Mouse (Mus musculus): ENCODE measurements around the gene Mcat.

DNA sequence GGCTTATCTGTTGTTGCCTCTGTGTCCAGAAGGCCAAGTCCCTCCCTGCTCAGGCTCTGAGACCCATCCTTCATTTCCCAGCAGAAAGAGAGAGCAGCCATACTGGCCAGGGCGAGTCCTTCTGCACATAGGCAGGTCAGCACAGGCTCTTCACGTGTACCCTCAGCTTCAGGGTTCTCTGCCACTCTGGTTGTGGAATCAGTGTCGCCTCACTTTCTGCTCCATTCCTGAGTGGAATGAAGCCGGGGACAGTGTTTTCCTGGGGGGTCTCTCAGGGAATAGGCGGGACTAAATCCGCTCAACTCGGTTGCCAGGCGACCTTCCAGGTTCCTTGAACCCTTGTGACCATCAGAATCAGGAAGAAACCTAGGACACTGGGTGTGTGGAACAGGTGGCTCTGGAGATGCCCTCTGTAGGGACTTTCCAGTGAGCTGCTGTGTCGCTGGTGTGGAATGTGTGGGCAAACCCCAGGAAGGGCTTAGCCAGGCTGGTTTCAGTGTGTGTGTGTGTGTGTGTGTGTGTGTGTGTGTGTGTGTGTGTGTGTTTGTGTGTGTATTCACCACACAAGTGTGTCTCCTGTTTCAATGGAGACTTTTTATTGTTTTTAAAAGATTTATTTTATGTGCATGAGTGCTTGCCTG, 21.8 kb downstream of the Mcat start:
- TF ChIP-seq POLR2A (IDR thresholded peaks at IDR 0.05; ENCODE audit: borderline replicate concordance, insufficient read depth, low read length): no peak
- no peak for TF ChIP-seq CTCF (IDR thresholded peaks at IDR 0.05; ENCODE audit: borderline replicate concordance, insufficient read depth, low read depth, low read length)
